Mouse (Mus musculus) lung, postnatal 10 days (tissue): Measurements from ENCODE around the gene Gm17662.

Source experiments
- DNase-seq: peaks from one replicate; pipeline ENCODE4 v3.0.0; 2021

The Gm17662 gene

DNA sequence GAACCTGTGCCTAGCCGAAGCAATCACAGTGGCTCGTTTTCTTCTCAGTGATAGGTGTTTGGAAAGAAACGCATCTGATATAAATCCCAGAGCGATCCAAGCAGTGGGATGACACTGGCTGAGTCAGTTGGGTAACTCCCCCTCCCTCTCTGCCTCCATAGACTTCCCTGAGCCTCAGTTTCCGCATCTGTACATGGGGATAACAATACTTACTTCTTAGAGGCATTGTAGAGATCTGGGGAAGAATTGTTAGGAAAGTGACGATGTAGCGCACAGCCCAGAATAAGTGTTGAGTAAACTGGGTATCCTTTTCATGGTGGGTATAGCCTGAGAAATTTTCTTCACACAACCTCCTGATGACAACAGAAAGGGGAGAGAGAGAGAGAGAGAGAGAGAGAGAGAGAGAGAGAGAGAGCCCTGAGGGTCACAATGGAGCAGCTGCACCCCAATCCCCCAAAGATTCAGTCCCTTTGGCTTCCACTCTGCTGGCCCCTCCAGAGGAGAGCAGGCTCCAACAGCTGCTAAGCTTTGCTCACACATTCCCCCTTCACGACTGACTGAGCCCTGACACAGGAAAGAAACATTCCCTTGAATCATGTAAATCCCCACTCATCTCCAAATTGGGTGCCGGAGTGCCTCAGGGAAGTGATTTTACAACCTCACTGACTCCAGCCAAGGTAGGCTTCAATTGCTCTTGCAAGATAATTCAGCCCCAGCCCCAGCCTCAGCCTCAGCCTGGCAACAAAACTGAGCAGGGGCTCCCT is 31.6 kb downstream of the Gm17662 start:
- DNase-seq, result peak; percentile 62

DNA sequence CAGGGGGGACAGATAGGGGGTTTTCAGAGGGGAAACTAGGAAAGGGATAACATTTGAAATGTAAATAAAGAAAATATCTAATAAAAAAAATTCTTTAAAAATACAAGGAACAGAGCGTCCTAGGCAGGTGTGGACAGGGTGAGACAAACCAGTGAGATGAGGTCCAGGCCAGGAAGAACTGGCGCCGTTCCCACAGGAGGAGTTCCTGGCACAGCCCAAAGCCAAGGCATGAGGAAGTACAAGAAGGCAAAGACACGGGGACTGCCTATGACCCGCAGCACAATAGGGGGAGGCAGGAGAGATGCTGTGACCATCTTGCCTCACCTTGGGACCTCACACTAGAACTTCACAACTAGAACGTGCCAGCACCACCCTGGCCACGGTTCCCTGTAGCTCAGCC is 34.6 kb downstream of the Gm17662 start:
- no peak for DNase-seq

GRCm38 (mm10) chr4:104893588-104893987 is 36.5 kb downstream of the Gm17662 start:
- no peak for DNase-seq

DNA sequence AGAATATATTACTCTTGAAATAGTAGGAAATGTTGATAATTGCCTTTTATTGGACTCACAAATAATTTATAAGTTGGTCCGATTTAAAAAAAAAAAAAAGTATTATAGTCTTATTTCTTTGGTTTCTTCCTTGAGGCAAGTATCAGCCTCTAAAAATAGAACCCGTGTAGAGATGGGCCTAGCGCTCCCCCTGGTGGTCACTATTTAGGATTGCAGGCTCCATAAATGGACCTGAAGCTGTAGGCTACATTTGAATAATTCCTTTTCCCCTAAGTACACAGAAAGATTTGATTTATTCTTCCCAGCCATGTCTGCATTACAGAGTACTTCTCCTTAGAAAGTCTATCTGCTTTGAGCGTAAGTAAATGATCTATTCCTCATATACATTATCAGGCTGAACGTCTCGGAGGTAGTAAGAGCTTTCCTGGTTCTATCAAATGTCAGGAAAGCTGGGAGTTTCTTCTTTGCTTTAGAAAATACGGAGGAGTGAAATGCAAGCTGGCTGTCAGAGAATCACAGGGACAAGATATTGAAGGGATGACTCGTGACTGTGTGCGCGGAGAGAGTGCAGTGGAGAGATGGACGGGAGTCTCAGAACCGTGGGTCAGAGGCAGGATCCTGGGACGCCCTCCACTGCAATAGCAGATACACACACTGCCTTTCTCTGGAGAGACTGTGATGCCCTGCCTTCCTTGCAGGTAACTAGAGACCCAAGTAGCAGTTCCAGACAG is 37.0 kb downstream of the Gm17662 start:
- DNase-seq, result peak; percentile 50

- DNase-seq, result no peak
Measured at GRCm38 (mm10) chr4:104902836-104903235, 45.7 kb downstream of the Gm17662 start.

- no peak for DNase-seq
Measured at GRCm38 (mm10) chr4:104905049-104905448, 47.9 kb downstream of the Gm17662 start.
